Mouse (Mus musculus) heart, embryonic 11.5 days (tissue): ENCODE data around the gene Commd9. TPM values are rescaled to one million over a fixed set of nuclear protein-coding genes. Genes with fewer than 3 reads are reported as not detected.

Source experiments
- polyA plus RNA-seq: library from polyadenylated mRNA; unstranded; fragments of >200 nt; fragmentation: Nextera tagmentation; extraction: Ambion mirVana; gene quantifications from 2 replicates; pipeline ENCODE4 v1.2.1, GENCODE M21; 2014

The Commd9 gene
- polyA plus RNA-seq, 1 experiment from 2014 or later = 48.8 TPM

Other genes with a start within 250 kb of the Commd9 start
- 0.14 TPM in 1 of 2 replicates, not detected in the other for gene Rag1, start 236.7 kb upstream of the Commd9 start, polyA plus RNA-seq
- 44.9 and 47.2 TPM in 2 replicates for gene B230118H07Rik, start 236.7 kb upstream of the Commd9 start, polyA plus RNA-seq
- 8.3 and 10.2 TPM in 2 replicates for gene Traf6, start 207.8 kb upstream of the Commd9 start, polyA plus RNA-seq
- 7.4 and 9.2 TPM in 2 replicates for gene Prr5l, start 3.2 kb upstream of the Commd9 start, polyA plus RNA-seq